Mouse (Mus musculus) erythroblast, adult 5-6 weeks (primary cell): ENCODE data around the gene H2-DMb2. TPM values are rescaled to one million over a fixed set of nuclear protein-coding genes. Genes with fewer than 3 reads are reported as not detected.
A peak's percentile ranks its signal among the peaks of the same experiment; 100 is the strongest.

ENCODE experiments used
- ATAC-seq: replicated peaks from 2 replicates; pipeline ENCODE4 v1.8.0; 2016; ENCODE audit warnings: moderate number of reproducible peaks, mild to moderate bottlenecking, moderate TSS enrichment, inconsistent platforms; ENCODE audit not compliant: poor library complexity, low FRiP score, severe bottlenecking
- total RNA-seq, 2 experiments: library from RNA; stranded (forward) in 1 of 2; stranded (reverse) in 1 of 2; fragments of 150-400 nt in 1 of 2; fragments of 200-764, 138-1000 nt in 1 of 2; gene quantifications; 2 replicates each; pipeline versions ENCODE4 v1.2.3 to v1.2.4; 2015 to 2017; ENCODE audit warnings: low replicate concordance in 2 of 2

Gene H2-DMb2
- total RNA-seq, 2 experiments from 2014 or later: 3.2 TPM; not detected in 1

GRCm38 (mm10) chr17:34170487-34170876, 27.4 kb downstream of the H2-DMb2 start:
- peak; percentile 70 for ATAC-seq

- peak; percentile 89 for ATAC-seq
Measured at GRCm38 (mm10) chr17:34170877-34171498, 27.9 kb downstream of the H2-DMb2 start.

- ATAC-seq: no peak
Measured at GRCm38 (mm10) chr17:34172528-34172927, 29.4 kb downstream of the H2-DMb2 start.

- no peak for ATAC-seq
Measured at GRCm38 (mm10) chr17:34174075-34174474, 31.0 kb downstream of the H2-DMb2 start.

- no peak for ATAC-seq
Measured at GRCm38 (mm10) chr17:34177179-34177578, 34.1 kb downstream of the H2-DMb2 start.

- no peak for ATAC-seq
Measured at GRCm38 (mm10) chr17:34179019-34179418, 35.9 kb downstream of the H2-DMb2 start.

GRCm38 (mm10) chr17:34179913-34180859, 37.1 kb downstream of the H2-DMb2 start:
- ATAC-seq: no peak

GRCm38 (mm10) chr17:34183564-34184219, 40.6 kb downstream of the H2-DMb2 start:
- no peak for ATAC-seq

- no peak for ATAC-seq
Measured at GRCm38 (mm10) chr17:34185526-34185925, 42.4 kb downstream of the H2-DMb2 start.

GRCm38 (mm10) chr17:34186885-34187260, 43.8 kb downstream of the H2-DMb2 start:
- peak; percentile 21 for ATAC-seq

GRCm38 (mm10) chr17:34187261-34187916, 44.3 kb downstream of the H2-DMb2 start, which contains the start of the genes Tap1 and Psmb9:
Gene Tap1 (plus strand): TSS chr17:34187553.
Gene Psmb9 (minus strand): TSS chr17:34187764.
- peak; percentile 86 for ATAC-seq

- peak; percentile 73 for ATAC-seq
Measured at GRCm38 (mm10) chr17:34188010-34188409, 44.9 kb downstream of the H2-DMb2 start.

- ATAC-seq: no peak
Measured at GRCm38 (mm10) chr17:34188986-34189385, 45.9 kb downstream of the H2-DMb2 start.

GRCm38 (mm10) chr17:34192852-34193251, 49.7 kb downstream of the H2-DMb2 start:
- ATAC-seq: no peak

- no peak for ATAC-seq
Measured at GRCm38 (mm10) chr17:34193468-34193867, 50.4 kb downstream of the H2-DMb2 start.

GRCm38 (mm10) chr17:34194723-34195122, 51.6 kb downstream of the H2-DMb2 start:
- ATAC-seq: no peak

GRCm38 (mm10) chr17:34196491-34196890, 53.4 kb downstream of the H2-DMb2 start:
- ATAC-seq: no peak

- 0 out of 2 replicates have a peak, but pooled peaks have one; percentile 9 for ATAC-seq
Measured at GRCm38 (mm10) chr17:34196941-34197894, 54.1 kb downstream of the H2-DMb2 start, which contains the start of gene Psmb8. Gene Psmb8 (plus strand): TSS chr17:34197721.
